Mouse (Mus musculus) embryo, embryonic 11 days (tissue): ENCODE results near the gene Mavs.

Source experiments
- DNase-seq: peaks from one replicate; pipeline ENCODE4 v3.0.0-alpha.2; 2015

Gene Mavs

DNA sequence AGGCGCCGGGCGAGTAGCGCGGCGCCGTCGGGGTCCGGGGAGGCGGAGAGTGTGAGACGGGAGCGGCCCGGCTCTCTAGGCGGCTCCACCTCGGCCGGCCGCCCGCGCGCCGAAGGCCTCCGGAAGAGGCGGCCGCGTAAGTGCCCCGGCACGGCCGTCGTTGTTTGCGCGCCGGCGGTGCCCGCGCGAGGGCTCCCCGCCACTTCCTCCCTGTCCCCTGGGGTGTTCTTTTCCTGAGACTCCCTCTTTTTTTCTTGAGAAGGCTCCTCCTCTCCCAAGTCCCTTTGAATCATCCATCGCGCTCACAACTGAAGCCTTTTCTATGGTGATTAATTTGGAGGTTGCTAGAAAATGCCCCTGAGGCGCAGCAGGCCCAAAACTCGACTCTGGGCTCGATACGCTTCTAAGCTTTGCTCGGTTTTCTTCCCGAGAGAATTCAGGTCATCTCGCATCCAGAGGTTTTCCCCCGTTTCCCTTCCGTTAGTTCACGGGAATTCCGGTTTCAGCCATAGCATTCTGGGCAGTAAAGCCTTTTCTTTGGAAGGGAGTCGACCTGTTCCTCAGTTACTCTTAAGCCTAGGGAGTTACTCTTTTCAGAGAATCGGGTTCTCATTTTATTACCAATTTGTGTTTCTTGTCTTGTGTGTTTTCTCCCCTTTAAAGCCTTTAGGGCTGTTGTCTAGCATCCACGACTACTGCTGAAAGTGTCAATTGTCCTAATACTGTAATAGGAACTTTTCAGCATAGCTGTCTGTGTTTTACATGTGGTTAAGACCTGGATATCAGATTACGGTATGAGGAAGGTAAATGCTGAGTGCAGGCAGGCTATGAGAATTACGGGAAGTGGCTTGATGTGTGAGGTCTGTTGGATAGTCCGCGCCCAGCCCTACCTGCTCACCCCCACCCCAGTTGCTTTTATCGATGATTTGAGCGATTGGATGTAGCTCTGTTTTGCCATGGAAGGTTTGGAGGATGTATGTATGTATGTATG lies 29.1 kb downstream of the Mavs start:
- DNase-seq, result peak; percentile 82

- DNase-seq, result no peak
These were observed 30.2 kb downstream of the Mavs start for GRCm38 (mm10) chr2:131264027-131264426.

DNA sequence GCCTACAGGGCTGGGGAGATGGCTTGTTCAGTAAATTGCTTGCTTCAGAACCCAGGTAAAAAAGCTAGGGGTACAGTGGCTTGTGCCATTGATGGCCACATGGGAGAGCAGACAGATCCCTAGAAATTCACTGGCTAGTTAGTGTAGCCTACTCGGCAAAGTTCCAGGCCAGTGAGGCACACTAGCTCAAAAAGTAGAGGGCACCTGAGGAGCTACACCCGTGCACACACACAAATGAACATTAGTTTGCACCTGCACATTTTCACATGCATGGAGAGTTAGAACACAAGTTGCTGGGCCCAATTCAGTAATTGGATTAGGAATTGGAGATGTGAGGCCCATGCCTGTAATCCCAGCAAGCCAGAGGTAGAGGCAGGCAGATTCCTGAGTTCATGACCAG lies 31.2 kb downstream of the Mavs start:
- no peak for DNase-seq

GRCm38 (mm10) chr2:131275493-131275892 lies 41.6 kb downstream of the Mavs start:
- DNase-seq, result no peak

DNA sequence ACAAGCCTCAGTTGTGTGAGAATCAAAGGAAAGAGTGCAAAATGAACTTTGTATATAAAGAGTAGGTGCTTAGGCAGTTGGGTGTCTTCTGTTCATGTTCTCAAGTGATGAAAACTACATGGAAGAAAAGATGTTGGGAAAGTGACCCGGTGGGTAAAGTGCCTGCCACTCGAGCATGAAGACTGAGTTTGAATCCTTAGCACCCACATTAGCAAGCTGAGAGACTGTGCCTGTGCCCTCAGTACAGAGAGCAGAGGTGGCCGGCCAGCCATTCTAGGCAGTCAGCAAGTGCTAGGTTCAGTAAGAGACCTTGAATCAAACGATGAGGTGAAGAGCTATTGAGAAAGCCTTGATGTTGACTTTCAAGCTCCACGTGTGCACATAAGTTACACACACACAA lies 42.9 kb downstream of the Mavs start:
- no peak for DNase-seq

- DNase-seq, result no peak
These were observed 47.7 kb downstream of the Mavs start for GRCm38 (mm10) chr2:131281596-131281995.

GRCm38 (mm10) chr2:131286276-131286675 lies 52.4 kb downstream of the Mavs start:
- no peak for DNase-seq

GRCm38 (mm10) chr2:131290669-131291068 lies 56.8 kb downstream of the Mavs start:
- DNase-seq, result no peak

- no peak for DNase-seq
These were observed 62.9 kb downstream of the Mavs start for GRCm38 (mm10) chr2:131296746-131297261.
